8 mouse cellular contexts compared by ENCODE assay signal in the genomic region with DNA sequence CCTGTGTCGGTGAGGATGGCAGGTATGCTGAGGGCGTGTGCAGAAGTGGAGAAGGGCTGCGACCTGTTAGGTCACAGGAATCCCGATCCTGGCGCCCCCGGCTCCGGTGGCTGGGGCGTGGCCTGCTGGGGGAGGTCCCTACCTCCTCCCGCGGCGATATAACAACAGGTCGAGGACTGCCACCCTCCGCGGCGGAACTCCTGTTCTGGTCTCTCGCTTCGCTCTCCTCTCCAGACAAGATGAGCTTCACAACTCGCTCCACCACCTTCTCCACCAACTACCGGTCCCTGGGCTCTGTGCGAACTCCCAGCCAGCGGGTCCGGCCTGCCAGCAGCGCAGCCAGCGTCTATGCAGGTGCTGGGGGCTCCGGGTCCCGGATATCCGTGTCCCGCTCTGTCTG. TPM values are rescaled to one million over a fixed set of nuclear protein-coding genes. Genes with fewer than 3 reads are reported as not detected.
DNase-seq lines count a peak whose midpoint lies in the region; ATAC-seq lines count a peak whose summit lies in the region.

Gene Krt18, plus strand, starts transcription at position 141 of the 400 bp plus-strand sequence.

- ATAC-seq in CD4-positive, CD25-positive, alpha-beta regulatory T cell, adult 4 months = no peak
- no peak for ATAC-seq in hindbrain, embryonic 16.5 days
- peak; percentile 29; the same call in 1 of the 2 replicates for ATAC-seq in liver, embryonic 15.5 days (ENCODE audit: insufficient read depth)

- no peaks in the 10 kb centered on the region for H3K36me3 ChIP-seq in hindbrain, embryonic 16.5 days (ENCODE audit: control insufficient read depth, insufficient read depth, low read length)
- no peaks in the 10 kb centered on the region; the same call in 1 of the 2 replicates for H3K36me3 ChIP-seq in liver, embryonic 15.5 days (replicated peaks)

- no peak within 1 kb of the TSS for H3K27ac ChIP-seq in hindbrain, embryonic 16.5 days (ENCODE audit: low read depth, low read length)
- peak within 1 kb of the TSS; percentile 79 for H3K27ac ChIP-seq in liver, embryonic 15.5 days (replicated peaks)

- H3K4me3 ChIP-seq in hindbrain, embryonic 16.5 days (ENCODE audit: low read length) = peak within 1 kb of the TSS; percentile 11; the same call in 1 of the 2 replicates
- peak within 1 kb of the TSS; percentile 54 for H3K4me3 ChIP-seq in liver, embryonic 15.5 days (replicated peaks)

- peak within 1 kb of the TSS; percentile 42 for H3K4me2 ChIP-seq in hindbrain, embryonic 16.5 days (ENCODE audit: low read length)
- H3K4me2 ChIP-seq in liver, embryonic 15.5 days = peak within 1 kb of the TSS; percentile 58

- no peaks in the 10 kb centered on the region for H3K9me3 ChIP-seq in hindbrain, embryonic 16.5 days (ENCODE audit: control insufficient read depth, low read length)
- H3K9me3 ChIP-seq in liver, embryonic 15.5 days (replicated peaks) = no peaks in the 10 kb centered on the region

- peaks cover 4% of the 10 kb centered on the region; the same call in 1 of the 2 replicates for H3K4me1 ChIP-seq in hindbrain, embryonic 16.5 days (ENCODE audit: control insufficient read depth, insufficient read depth, low read depth, low read length)
- H3K4me1 ChIP-seq in liver, embryonic 15.5 days (replicated peaks) = peaks cover 13% of the 10 kb centered on the region

- 3% methylated on average over 21 of the region's 28 CpGs for WGBS in hindbrain, embryonic 16.5 days
- 3% methylated on average over 28 of the region's 28 CpGs for WGBS in liver, embryonic 15.5 days (ENCODE audit: insufficient replicate concordance)

- H3K27me3 ChIP-seq in hindbrain, embryonic 16.5 days (replicated peaks; ENCODE audit: control insufficient read depth, insufficient read depth, low read length) = peaks cover 16% of the 10 kb centered on the region; the same call in 1 of the 2 replicates
- peaks cover 46% of the 10 kb centered on the region for H3K27me3 ChIP-seq in liver, embryonic 15.5 days

- H3K9ac ChIP-seq in hindbrain, embryonic 16.5 days (ENCODE audit: low read depth, low read length) = no peak within 1 kb of the TSS
- peak within 1 kb of the TSS; percentile 39; the same call in 1 of the 2 replicates for H3K9ac ChIP-seq in liver, embryonic 15.5 days

- peak; percentile 16 for DNase-seq in CD4-positive, CD25-positive, alpha-beta regulatory T cell, adult 2 months (ENCODE audit: low read depth, low spot score)
- peak; percentile 57 for DNase-seq in embryo, embryonic 11 days
- peak; percentile 30 for DNase-seq in retina, postnatal 1 day
- no peak for DNase-seq in layer of hippocampus, adult 9-10 months (ENCODE audit: low spot score)
- DNase-seq in layer of hippocampus, postnatal 25 days (ENCODE audit: extremely low spot score in 1 of 2, low spot score in 1 of 2) = no peak

RNA-seq across cellular contexts. Expression of gene Krt18, which starts in this region (rescaled TPM):
- polyA plus RNA-seq in CD4-positive, CD25-positive, alpha-beta regulatory T cell, adult 4 months (2017; shearing (Covaris generic)) = under 1 TPM; 0.44 to 0.97 TPM
- 11.8 and 13.6 TPM in 2 replicates for polyA plus RNA-seq in hindbrain, embryonic 16.5 days (2015; fragmentation: Nextera tagmentation; extraction: Ambion mirVana)
- 107 and 121 TPM in 2 replicates for polyA plus RNA-seq in liver, embryonic 15.5 days (2015; fragmentation: Nextera tagmentation; extraction: Ambion mirVana)
- under 1 TPM; 0.17 to 0.26 TPM for total RNA-seq in layer of hippocampus, postnatal 25 days (2021)

Comparison
In these comparisons a context has a peak if more than half of its experiments do, and no peak if none do; other contexts are left out.
1. DNase-seq: peak in CD4-positive, CD25-positive, alpha-beta regulatory T cell, adult 2 months (single experiment), embryo, embryonic 11 days (single experiment) and retina, postnatal 1 day (single experiment); none in layer of hippocampus, adult 9-10 months (single experiment) and layer of hippocampus, postnatal 25 days (0 of 2).